Mouse (Mus musculus) MN1 (cell line): Measurements from ENCODE around the gene Dmc1.
A peak's percentile ranks its signal among the peaks of the same experiment; 100 is the strongest.

Experiments
- DNase-seq: peaks from one replicate; pipeline ENCODE4 v3.0.0-alpha.2; 2016; ENCODE audit warnings: low spot score

Dmc1 gene

GRCm38 (mm10) chr15:79562417-79562816, 42.5 kb downstream of the Dmc1 start:
- DNase-seq: no peak

GRCm38 (mm10) chr15:79559649-79560048, 45.3 kb downstream of the Dmc1 start:
- DNase-seq: no peak

GRCm38 (mm10) chr15:79552566-79552965, 52.3 kb downstream of the Dmc1 start:
- DNase-seq: no peak

- DNase-seq: no peak
Observed at GRCm38 (mm10) chr15:79548226-79548625, 56.7 kb downstream of the Dmc1 start.

- no peak for DNase-seq
Observed at GRCm38 (mm10) chr15:79547289-79547820, 57.6 kb downstream of the Dmc1 start.

GRCm38 (mm10) chr15:79546410-79547288, 58.3 kb downstream of the Dmc1 start, which contains the start of gene Ddx17:
Gene Ddx17, minus strand, starts transcription at chr15:79546741.
- peak; percentile 96 for DNase-seq

GRCm38 (mm10) chr15:79545921-79546399, 58.9 kb downstream of the Dmc1 start:
- peak; percentile 79 for DNase-seq

GRCm38 (mm10) chr15:79545496-79545895, 59.4 kb downstream of the Dmc1 start:
- DNase-seq: no peak

GRCm38 (mm10) chr15:79543968-79544367, 60.9 kb downstream of the Dmc1 start:
- DNase-seq: no peak

- DNase-seq: no peak
Observed at GRCm38 (mm10) chr15:79533796-79534195, 71.1 kb downstream of the Dmc1 start.

- DNase-seq: peak; percentile 62
Observed at GRCm38 (mm10) chr15:79529935-79530334, 75.0 kb downstream of the Dmc1 start.

GRCm38 (mm10) chr15:79527991-79528639, 76.8 kb downstream of the Dmc1 start:
- DNase-seq: no peak

GRCm38 (mm10) chr15:79527192-79527591, 77.7 kb downstream of the Dmc1 start:
- DNase-seq: no peak

GRCm38 (mm10) chr15:79525979-79526768, 78.7 kb downstream of the Dmc1 start:
- DNase-seq: no peak

- no peak for DNase-seq
Observed at GRCm38 (mm10) chr15:79525564-79525963, 79.3 kb downstream of the Dmc1 start.

- DNase-seq: no peak
Observed at GRCm38 (mm10) chr15:79519400-79520220, 85.3 kb downstream of the Dmc1 start.

- DNase-seq: no peak
Observed at GRCm38 (mm10) chr15:79518571-79518970, 86.3 kb downstream of the Dmc1 start.

- DNase-seq: no peak
Observed at GRCm38 (mm10) chr15:79517710-79518109, 87.2 kb downstream of the Dmc1 start.

GRCm38 (mm10) chr15:79516171-79517096, 88.5 kb downstream of the Dmc1 start, which contains the start of gene Kdelr3:
Gene Kdelr3, plus strand, starts transcription at chr15:79516411.
- peak; percentile 82 for DNase-seq

- DNase-seq: peak; percentile 59
Observed at GRCm38 (mm10) chr15:79513940-79514339, 91.0 kb downstream of the Dmc1 start.
